Mouse (Mus musculus): ENCODE measurements around the gene Rpl4.

GRCm38 (mm10) chr9:64202866-64203265 is 29.7 kb downstream of the Rpl4 start:
- no peak for TF ChIP-seq RAD21 (IDR thresholded peaks at IDR 0.05; ENCODE audit: low read depth, low read length)
- no peak for TF ChIP-seq CHD2 (IDR thresholded peaks at IDR 0.05; ENCODE audit: low read length)
- TF ChIP-seq ELF1 (IDR thresholded peaks at IDR 0.05; ENCODE audit: low read depth, low read length) = no peak
- no peak for TF ChIP-seq CTCF (conservative IDR thresholded peaks at IDR 0.05 in 1 of 2, IDR thresholded peaks at IDR 0.05 in 1 of 2; ENCODE audit: low read depth in 2 of 2, low read length in 2 of 2)
- TF ChIP-seq ZMIZ1 (IDR thresholded peaks at IDR 0.05; ENCODE audit: low read depth, low read length) = no peak
- TF ChIP-seq JUND (conservative IDR thresholded peaks at IDR 0.05; ENCODE audit: low read depth, low read length) = no peak
- no peak for TF ChIP-seq TCF12 (IDR thresholded peaks at IDR 0.05; ENCODE audit: low read depth, low read length)
- no peak for TF ChIP-seq USF1 (IDR thresholded peaks at IDR 0.05; ENCODE audit: low read depth, low read length)
- no peak for TF ChIP-seq MAX (IDR thresholded peaks at IDR 0.05; ENCODE audit: low read length)
- no peak for TF ChIP-seq NRF1 (IDR thresholded peaks at IDR 0.05; ENCODE audit: low read depth, low read length)
